Mouse (Mus musculus): Measurements from ENCODE around the gene Rita1. TPM values are rescaled to one million over a fixed set of nuclear protein-coding genes. Genes with fewer than 3 reads are reported as not detected.

Rita1 gene
- total RNA-seq (2015; ENCODE audit: low replicate concordance), result 0.72 TPM in 1 of 2 replicates, not detected in the other
- total RNA-seq (2017; ENCODE audit: low replicate concordance), result 3.9 TPM in 1 of 2 replicates, not detected in the other

DNA sequence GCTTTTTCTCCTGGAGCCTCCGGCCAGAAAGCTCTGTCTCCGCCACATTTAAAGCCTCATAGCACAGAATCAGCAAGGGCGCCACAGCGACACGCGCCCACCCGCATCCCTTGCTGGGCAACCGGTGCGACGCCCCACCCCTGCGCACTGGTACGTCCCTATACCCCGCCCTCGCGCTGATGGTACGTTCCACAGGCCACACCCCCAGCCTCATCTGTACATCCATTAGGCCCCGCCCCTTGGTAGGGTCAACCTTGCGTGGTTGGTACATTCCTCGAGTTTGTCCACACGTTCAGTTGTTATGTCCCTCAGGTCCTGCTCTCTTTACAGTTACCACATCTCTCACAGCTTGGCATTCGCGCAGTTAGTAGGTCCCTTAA, at the start of gene Rita1, which contains the start of gene Ddx54:
Rita1 (minus strand) TSS at position 148 of the 380 bp plus-strand sequence.
Ddx54 (plus strand) TSS at position 298 of the 380 bp plus-strand sequence.
- ATAC-seq (replicated peaks; ENCODE audit: low FRiP score, poor library complexity, severe bottlenecking), result peak; percentile 78

DNA sequence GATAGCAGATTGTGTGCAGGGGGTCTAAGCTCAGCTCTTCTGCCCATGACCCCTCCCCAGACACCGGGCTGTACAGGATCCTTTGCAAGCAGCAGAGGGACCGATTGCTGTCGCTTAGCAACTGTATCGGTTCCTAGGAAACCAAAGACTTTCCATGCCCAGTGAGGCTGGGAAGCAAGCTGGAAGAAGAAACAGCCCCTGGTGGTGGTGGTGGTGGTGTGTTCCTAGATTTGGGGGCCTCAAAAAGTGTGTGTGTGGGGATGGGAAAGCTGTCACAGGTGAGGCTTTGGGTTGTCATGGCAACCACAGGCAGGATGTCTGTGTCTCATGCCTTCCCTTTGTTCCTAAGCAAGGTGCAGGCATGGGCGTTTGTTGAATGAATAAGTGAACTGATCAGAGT, 48.4 kb upstream of the Rita1 start:
- ATAC-seq (replicated peaks; ENCODE audit: low FRiP score, poor library complexity, severe bottlenecking), result no peak

DNA sequence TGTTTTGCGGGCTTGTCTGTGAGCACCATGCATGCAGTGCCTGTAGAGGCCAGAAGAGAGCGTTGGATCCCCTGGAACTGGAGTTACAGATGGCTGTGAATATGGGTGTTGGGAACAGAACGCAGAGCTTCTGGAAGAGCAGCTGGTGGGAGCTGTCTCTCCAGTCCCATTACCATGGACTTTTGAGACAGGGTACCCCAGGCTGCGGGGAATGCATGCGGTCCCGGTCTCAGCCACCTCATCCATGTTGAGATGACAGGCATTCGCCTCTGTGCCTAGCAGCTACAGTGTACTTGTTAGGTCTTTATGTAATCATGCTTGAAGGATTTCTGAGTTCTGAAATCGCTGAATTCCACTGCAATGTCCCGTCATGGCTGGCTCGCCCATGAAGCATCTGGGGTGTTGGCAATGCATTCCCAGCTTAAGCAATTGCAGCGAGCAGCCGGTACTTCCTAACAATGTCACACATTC, 43.9 kb upstream of the Rita1 start:
- no peak for ATAC-seq (replicated peaks; ENCODE audit: low FRiP score, poor library complexity, severe bottlenecking)

DNA sequence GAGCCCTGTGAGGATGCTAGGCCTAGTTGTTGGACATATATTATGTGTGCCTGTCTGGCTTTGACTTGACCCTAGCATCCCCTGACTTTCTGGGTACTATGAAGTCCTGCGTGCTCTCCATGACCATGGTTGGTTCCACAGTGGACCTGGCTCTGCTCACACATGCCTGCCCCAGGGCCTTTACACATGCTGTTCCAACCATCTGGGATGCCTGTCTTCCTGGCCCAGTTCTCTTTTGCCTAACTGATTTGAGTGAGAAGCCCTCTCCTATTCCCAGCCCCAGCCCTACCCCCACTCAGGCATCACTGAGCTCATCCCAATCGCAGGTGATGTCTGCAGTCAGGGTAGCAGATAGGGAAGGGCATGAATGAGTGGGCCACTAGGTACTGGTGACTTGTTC, 41.5 kb upstream of the Rita1 start:
- ATAC-seq (replicated peaks; ENCODE audit: low FRiP score, poor library complexity, severe bottlenecking), result no peak

DNA sequence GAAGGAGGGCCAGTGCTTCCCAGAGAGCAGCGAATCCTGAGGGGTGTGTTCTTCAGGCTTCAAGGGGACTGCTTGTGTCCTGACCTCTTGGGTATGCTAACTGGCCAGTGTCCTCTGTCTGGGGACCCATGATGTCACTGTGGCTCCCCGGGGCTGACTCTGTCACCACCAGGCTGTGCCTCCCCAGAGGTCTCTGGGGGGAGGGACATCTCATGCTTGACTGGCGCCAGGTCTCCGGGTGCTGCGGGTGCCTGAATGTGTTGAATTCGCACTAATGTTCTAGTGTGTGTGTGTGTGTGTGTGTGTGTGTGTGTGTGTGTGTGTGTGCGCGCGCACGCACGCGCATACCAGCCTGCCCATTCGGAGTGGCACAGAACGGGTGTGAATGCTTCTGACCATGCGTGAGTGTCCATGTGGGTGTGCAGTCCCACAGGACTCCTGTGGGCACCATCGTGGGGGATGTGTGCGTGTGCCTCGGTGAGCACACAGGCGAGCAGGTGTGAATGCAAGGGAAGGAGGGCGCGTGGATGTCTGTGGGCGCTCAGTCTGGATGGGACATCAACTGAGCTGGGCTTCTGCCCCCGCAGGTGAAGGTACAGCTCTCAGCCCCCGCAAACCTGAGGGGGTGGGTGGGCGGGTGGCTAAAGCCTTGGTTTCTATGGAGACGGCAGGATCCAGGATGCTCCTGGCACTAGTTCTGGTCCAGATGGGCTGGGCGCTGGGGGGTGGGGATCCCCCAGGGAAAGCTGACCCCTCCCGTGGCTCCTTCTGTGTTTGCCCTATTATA, 40.7 kb upstream of the Rita1 start:
- ATAC-seq (replicated peaks; ENCODE audit: low FRiP score, poor library complexity, severe bottlenecking), result no peak

DNA sequence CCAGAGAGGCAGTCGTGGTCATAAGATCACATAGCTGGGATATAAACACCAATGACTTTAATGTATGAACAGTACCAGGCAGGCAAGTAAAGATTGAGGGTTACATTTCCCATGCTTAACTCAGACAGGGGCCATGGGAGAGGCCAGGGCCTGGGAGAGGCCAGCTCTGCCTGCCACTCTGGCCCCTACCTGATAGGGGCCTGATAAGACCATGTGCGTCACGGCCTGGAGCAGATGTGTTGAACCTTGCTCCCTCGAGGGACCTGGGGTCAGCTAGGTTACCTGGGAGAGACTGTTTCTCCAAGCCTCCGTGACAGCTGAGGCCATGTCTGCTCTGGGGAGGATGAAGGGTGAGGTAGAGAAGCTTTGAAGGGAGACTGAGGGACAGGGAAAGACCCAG, 38.8 kb upstream of the Rita1 start:
- no peak for ATAC-seq (replicated peaks; ENCODE audit: low FRiP score, poor library complexity, severe bottlenecking)

DNA sequence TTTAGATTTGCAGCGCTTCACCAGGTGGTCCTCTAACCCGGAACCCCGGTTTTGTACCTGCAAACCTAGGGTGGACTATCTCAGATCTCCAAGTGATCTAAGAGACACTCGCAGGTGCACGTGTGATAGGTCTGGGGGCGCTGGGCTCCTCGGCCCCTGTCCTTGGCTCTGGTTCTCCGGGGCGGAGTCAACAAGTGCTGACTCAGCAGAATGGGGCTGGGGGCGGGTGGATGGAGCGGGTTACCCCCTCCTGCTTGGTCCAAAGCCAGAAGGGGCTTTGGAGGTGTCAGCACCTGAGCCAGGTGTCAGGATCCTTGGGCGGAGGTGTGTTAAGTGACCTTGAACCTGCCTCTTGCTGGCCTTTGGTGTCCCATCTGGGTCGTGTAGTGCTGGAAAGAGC, 37.5 kb upstream of the Rita1 start:
- no peak for ATAC-seq (replicated peaks; ENCODE audit: low FRiP score, poor library complexity, severe bottlenecking)

DNA sequence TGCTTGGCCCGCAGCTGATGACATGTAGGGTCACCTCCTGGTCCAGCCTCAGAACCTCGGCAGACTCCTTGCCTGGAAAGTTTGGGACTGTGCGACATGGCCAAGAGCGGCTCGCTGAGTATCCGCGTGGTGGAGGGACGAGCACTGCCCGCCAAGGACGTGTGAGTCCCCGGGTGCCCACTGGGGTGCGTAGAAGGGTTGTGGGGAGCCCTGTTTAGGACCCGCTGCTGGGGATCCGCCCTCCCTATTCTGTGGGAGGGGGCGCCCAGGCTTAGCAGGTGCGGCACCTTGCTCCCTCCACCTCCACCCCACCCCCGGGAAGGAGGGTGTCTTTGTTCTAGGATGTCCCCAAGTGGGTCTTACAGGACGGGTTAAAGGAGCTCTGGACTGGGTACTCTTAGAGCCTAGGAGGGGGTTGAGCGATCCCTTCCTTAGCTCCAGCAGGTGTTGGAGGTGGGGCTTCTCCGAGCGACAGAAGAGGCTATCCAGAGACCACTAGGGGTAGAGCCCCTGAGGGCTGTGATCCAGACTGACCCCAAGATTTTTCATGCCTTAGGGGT, 37.1 kb upstream of the Rita1 start:
- 0 out of 2 replicates have a peak, but pooled peaks have one; percentile 12 for ATAC-seq (replicated peaks; ENCODE audit: low FRiP score, poor library complexity, severe bottlenecking)

DNA sequence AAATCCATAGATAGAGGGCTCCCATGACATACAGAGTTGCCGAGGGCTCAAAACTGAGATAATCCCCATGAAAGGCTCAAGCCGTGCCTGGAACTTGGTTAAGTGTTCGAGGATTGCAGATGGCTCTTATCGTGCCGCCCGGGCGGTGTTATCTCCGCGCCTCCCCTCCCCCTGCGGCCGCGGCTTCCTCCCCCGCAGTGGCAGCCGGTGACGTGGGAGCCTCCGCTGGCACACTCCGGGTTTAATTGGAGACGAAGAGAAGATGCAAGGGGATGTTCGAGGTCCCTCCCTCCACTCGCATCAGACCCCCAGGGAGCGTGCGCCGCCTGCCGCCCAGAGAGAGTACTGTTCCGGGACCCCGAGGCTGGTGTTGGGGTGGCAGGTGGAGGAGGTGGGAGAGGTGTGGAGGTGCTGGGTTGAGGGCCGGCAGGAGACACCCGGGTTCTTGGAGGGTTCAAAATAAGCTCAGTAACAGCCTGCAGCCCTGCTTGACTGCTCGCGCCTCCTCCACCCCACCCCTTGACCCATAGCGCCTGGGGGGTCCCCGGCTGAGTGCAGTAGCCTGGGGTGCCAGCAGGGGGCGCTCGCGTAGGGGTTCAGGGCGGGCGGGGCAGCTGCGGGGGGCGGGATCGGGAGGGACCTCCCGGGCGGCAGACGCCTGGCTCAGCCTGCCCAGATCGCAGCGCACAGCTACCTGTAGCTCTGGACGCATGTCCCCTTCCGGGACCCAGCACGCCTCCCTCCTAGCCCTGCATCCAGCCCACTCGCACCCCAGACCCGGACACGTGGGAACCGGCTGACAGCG, 36.4 kb upstream of the Rita1 start, which contains the start of gene Rasal1:
Rasal1 (plus strand) TSS at position 244 of the 805 bp plus-strand sequence.
- ATAC-seq (replicated peaks; ENCODE audit: low FRiP score, poor library complexity, severe bottlenecking), result peak; percentile 37

DNA sequence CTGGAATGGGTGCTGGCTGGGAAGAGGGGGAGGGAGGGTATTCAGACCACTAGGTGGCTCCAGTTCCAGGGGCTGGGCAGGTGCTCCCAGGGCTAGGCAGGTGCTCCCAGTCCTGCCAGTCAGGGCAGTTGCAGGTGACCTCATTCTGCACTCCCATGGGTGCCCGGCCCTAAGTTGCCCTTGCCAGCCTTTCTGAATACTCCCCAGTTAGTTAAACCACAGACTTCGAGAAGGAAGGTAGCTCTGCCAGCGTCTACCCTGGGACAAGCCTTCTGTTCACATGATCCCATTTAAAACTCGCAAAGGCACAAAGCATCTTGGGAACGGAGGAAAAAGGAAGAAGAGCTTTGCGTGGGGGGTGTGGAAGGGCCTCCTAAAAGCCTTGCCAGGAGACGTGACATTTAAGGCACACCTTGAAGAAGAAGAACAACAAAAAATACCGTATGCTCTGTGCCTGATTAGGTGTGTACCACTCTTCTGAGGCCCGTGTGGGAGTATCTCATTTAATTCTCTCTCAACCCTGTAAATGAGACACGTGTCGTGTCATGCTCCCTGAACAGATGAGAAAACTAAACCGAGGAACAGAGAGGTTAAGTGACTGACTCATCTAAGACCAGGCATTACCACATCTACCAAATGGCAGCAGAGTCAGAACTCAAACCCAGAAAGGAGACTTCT, 35.6 kb upstream of the Rita1 start:
- no peak for ATAC-seq (replicated peaks; ENCODE audit: low FRiP score, poor library complexity, severe bottlenecking)

DNA sequence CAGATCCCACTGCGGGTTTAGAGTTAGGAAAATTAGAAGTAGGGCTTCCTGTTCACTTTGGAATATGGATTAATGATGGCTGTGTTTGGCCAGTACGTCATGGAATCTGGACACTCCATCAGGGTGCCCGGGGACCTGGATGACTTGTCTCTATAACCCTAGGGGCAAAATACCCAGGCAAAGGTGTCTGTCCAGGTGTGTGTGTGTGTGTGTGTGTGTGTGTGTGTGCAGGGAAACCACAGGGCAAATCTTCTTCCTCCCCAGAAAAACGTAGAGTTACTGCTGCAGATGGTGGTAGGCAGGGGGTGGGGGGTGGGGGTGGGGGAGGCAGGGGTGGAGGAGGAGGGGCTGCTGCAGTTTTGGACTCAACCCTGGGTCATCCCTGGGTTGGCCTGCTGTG, 35.0 kb upstream of the Rita1 start:
- no peak for ATAC-seq (replicated peaks; ENCODE audit: low FRiP score, poor library complexity, severe bottlenecking)

DNA sequence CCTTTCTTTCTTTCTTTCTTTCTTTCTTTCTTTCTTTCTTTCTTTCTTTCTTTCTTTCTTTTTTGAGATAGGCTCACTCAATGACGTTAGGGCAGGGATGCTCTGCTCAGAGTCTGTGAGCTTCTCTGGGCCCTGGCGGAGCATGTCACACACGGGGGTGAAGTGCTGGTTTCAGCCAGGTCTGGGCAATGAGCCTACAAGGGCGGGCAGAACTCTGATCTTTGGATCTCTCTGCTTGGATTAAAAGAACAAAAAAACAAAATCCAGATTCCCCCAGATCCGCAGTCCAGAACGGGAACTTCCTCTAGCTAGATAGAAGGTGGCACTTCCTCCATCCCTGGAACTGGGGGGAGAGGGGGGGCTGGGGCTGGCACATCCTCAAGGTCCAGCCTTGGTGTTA, 33.5 kb upstream of the Rita1 start:
- ATAC-seq (replicated peaks; ENCODE audit: low FRiP score, poor library complexity, severe bottlenecking), result no peak

DNA sequence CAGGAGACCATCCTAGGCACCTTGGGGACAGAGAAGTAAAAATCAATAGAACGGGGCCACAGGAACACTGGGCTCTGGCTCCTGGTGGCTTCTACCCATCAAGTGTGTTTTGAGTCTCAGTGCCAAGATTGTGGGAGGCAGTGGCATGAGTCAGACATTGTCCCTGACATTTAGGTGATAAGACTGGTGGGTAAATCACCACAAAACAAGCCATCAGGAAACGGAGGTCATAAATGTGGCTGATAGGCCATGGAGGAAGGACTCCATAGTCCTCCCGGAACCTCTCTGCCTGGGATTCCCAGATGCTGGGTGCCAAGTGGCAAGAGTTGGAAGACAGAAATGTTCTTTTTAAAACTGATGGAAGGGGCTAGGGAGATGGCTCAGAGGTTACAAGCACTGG, 31.8 kb upstream of the Rita1 start:
- no peak for ATAC-seq (replicated peaks; ENCODE audit: low FRiP score, poor library complexity, severe bottlenecking)

DNA sequence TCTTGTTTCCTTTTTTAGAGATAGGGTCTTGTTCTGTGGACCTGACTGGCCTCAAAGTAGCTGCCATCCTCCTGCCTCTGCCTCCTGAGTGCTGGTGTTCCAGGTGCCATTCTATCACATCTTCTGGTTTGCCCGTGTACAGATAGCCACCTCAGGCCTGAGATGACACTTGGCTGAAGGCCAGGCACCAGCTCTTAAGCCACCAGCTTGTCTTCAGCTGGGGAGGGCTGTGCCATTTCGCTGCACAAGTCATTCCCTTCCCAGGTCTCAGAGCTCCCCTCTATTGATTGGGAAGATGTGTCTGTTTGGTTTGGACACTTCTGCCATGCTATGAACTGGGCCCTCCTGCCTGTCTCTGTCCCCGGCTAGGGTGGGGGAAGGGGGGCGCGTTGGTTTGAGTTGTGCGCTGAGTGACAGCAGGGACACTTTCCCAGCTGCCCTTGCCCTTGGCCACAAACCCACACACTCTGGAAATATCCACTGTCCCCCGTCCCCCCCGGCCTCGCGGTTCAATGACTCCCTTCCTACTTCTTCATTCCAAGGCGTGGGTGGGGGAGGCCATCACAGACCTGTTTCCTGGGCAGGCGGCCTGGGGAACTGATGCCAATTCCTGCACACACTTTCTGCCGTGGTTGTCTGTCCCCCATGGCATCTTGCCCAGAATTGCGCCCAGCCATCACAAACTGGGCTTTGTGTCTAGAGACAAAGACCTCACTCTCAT, 31.1 kb upstream of the Rita1 start:
- ATAC-seq (replicated peaks; ENCODE audit: low FRiP score, poor library complexity, severe bottlenecking), result no peak

DNA sequence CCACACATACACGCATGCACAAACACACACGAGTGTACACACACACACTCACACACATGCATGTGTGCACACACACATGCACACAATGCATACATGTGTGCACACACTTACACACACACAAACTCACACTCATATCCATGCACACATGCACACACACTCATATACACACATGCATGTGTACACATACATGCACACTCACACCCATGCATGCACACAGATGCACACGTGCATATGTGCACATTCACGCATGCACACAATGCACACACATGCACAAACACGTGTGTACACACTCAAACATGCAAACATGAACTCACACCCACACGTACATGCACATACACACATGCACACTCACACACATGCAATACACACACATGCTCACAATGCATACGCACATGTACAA, 27.7 kb upstream of the Rita1 start:
- ATAC-seq (replicated peaks; ENCODE audit: low FRiP score, poor library complexity, severe bottlenecking), result no peak

DNA sequence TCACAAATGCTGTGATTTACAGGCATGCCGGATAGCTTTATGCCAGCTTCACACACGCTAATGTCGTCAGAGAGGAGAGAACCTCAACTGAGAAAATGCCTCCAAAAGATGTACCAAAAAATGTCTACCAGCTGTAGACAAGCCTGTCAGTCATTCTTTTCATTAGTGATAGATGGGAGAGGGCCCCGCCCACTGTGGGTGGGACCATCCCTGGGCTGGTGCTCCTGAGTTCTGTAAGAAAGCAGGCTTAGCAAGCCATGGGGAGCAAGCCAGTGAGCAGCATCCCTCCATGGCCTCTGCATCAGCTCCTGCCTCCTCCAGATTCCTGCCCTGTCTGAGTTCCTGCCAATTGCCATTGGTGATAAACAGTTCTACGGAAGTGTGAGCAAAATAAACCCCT, 23.2 kb upstream of the Rita1 start:
- ATAC-seq (replicated peaks; ENCODE audit: low FRiP score, poor library complexity, severe bottlenecking), result no peak

DNA sequence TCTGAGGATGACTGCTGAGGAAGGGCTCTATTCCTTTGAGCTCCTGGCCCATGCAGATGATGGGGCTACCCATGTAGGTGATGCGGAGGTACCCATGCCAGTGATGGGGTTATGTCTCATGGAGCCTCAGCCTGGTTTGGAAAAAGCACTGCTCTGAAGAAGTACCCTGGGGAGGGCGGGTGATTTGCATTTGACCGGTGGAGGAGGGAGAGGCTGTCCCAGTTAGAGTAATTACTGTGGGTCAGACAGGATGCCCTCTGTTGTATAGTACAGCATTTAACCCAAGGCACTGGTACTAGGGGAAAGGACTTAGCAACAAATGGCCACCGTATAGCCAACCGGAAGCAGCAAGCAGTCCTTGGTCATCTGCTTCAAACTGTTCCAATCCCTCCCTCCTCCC, 22.5 kb upstream of the Rita1 start:
- no peak for ATAC-seq (replicated peaks; ENCODE audit: low FRiP score, poor library complexity, severe bottlenecking)

DNA sequence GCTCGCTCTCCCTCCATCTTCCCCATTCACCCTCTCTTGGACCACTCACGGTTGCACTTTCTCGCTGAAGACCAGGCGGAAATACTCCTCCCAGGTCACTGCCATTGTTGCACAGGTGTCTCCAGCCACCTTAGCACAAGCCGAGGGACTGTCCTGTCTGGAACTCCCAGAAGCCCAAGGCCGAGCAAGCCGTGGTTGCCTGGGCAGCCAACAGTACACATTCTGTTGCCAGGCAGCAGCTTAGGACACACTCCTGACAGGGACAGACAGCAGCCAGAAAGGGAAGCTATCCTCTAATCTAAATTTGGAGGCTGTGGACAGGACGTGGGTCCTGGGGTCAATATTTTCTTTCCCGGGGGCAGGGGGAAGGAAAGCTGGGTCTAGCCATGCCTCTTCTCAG, 21.7 kb upstream of the Rita1 start, which contains the start of gene Cfap73:
Cfap73 (minus strand) TSS at position 105 of the 400 bp plus-strand sequence.
- no peak for ATAC-seq (replicated peaks; ENCODE audit: low FRiP score, poor library complexity, severe bottlenecking)

DNA sequence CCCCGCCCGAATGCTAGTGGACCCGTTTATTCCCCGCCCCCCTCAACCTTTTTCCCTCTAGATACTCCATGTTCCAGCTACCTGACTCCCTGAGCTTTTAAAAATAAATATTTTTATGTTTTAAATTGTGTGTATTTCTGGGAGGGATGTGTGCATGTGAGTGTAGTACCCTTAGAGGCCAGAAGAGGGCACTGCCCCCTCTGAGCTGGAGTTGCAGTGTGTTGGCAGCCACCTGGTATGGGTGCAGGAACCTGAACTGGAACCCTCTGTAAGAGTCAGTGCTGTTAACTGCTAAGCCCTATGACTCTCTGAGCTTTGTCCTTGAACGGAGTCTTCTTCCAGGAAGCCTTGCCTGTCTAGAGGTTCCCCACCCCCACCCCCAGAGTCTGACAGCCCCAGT, 19.5 kb upstream of the Rita1 start:
- ATAC-seq (replicated peaks; ENCODE audit: low FRiP score, poor library complexity, severe bottlenecking), result no peak

Data from erythroid progenitor cell, adult 5-6 weeks (primary cell).